Mouse (Mus musculus): ENCODE results near the gene Crtc3. TPM values are rescaled to one million over a fixed set of nuclear protein-coding genes. Genes with fewer than 3 reads are reported as not detected.

Crtc3 gene
- polyA plus RNA-seq (2012; ENCODE audit: insufficient read depth, insufficient read length, low replicate concordance, missing spikeins) = not detected in 2 replicates

- Histone ChIP-seq H3K27ac (ENCODE audit: insufficient read depth, low read depth, low read length) (peak within 1 kb of the TSS; percentile 98), H3K4me3 (ENCODE audit: insufficient read depth, low read depth, low read length) (peak within 1 kb of the TSS; percentile 71), H3K4me1 (ENCODE audit: control insufficient read depth, insufficient read depth, low read length) (peaks cover 22% of the 10 kb centered on the region)
- WGBS = under 1% methylated on average over 83 of the region's 83 CpGs
- TF ChIP-seq CTCF (IDR thresholded peaks at IDR 0.05; ENCODE audit: insufficient read depth, low read depth, low read length) (no peak), POLR2A (IDR thresholded peaks at IDR 0.05; ENCODE audit: insufficient read depth, low read depth, low read length) (peak; percentile 59)
These were observed at the start of gene Crtc3 for GRCm38 (mm10) chr7:80688556-80689220. Crtc3 (minus strand) TSS chr7:80688877.

- Histone ChIP-seq H3K4me1 (ENCODE audit: control insufficient read depth, insufficient read depth, low read length) (no peaks in the 10 kb centered on the region), H3K4me3 (ENCODE audit: insufficient read depth, low read depth, low read length) (no peak overlapping the region), H3K27ac (ENCODE audit: insufficient read depth, low read depth, low read length) (no peak overlapping the region)
- no peak for TF ChIP-seq POLR2A (IDR thresholded peaks at IDR 0.05; ENCODE audit: insufficient read depth, low read depth, low read length)
- TF ChIP-seq CTCF (IDR thresholded peaks at IDR 0.05; ENCODE audit: insufficient read depth, low read depth, low read length) = no peak
- WGBS = 92% methylated on average over 10 of the region's 10 CpGs
These were observed 47.5 kb upstream of the Crtc3 start for GRCm38 (mm10) chr7:80736199-80736598.

- H3K27ac ChIP-seq (ENCODE audit: insufficient read depth, low read depth, low read length) = no peak overlapping the region
- 78% methylated on average over 11 of the region's 11 CpGs for WGBS
- H3K4me3 ChIP-seq (ENCODE audit: insufficient read depth, low read depth, low read length) = no peak overlapping the region
- TF ChIP-seq CTCF (IDR thresholded peaks at IDR 0.05; ENCODE audit: insufficient read depth, low read depth, low read length) (no peak), POLR2A (IDR thresholded peaks at IDR 0.05; ENCODE audit: insufficient read depth, low read depth, low read length) (no peak)
- H3K4me1 ChIP-seq (ENCODE audit: control insufficient read depth, insufficient read depth, low read length) = peaks cover 2% of the 10 kb centered on the region; the same call in 1 of the 2 replicates
These were observed 44.3 kb upstream of the Crtc3 start for GRCm38 (mm10) chr7:80732986-80733385.

GRCm38 (mm10) chr7:80729662-80730061 is 41.0 kb upstream of the Crtc3 start:
- WGBS = 20% methylated on average over 8 of the region's 8 CpGs
- TF ChIP-seq POLR2A (IDR thresholded peaks at IDR 0.05; ENCODE audit: insufficient read depth, low read depth, low read length) (no peak), CTCF (IDR thresholded peaks at IDR 0.05; ENCODE audit: insufficient read depth, low read depth, low read length) (peak; percentile 57)
- Histone ChIP-seq H3K27ac (ENCODE audit: insufficient read depth, low read depth, low read length) (no peak overlapping the region), H3K4me3 (ENCODE audit: insufficient read depth, low read depth, low read length) (no peak overlapping the region), H3K4me1 (ENCODE audit: control insufficient read depth, insufficient read depth, low read length) (peaks cover 2% of the 10 kb centered on the region; the same call in 1 of the 2 replicates)

- 61% methylated on average over 9 of the region's 9 CpGs for WGBS
These were observed 32.4 kb upstream of the Crtc3 start for GRCm38 (mm10) chr7:80721041-80721440.

GRCm38 (mm10) chr7:80719582-80719981 is 30.9 kb upstream of the Crtc3 start:
- 97% methylated on average over 7 of the region's 7 CpGs for WGBS

More at GRCm38 (mm10) chr7:80721041-80721440, 32.4 kb upstream of the Crtc3 start:
- no peak overlapping the region for H3K27ac ChIP-seq (ENCODE audit: insufficient read depth, low read depth, low read length)
- TF ChIP-seq POLR2A (IDR thresholded peaks at IDR 0.05; ENCODE audit: insufficient read depth, low read depth, low read length) (no peak), CTCF (IDR thresholded peaks at IDR 0.05; ENCODE audit: insufficient read depth, low read depth, low read length) (no peak)
- H3K4me3 ChIP-seq (ENCODE audit: insufficient read depth, low read depth, low read length) = no peak overlapping the region
- no peaks in the 10 kb centered on the region for H3K4me1 ChIP-seq (ENCODE audit: control insufficient read depth, insufficient read depth, low read length)

GRCm38 (mm10) chr7:80719038-80719437 is 30.4 kb upstream of the Crtc3 start:
- WGBS = 94% methylated on average over 2 of the region's 2 CpGs
- TF ChIP-seq POLR2A (IDR thresholded peaks at IDR 0.05; ENCODE audit: insufficient read depth, low read depth, low read length) = no peak
- no peak for TF ChIP-seq CTCF (IDR thresholded peaks at IDR 0.05; ENCODE audit: insufficient read depth, low read depth, low read length)
- Histone ChIP-seq H3K4me3 (ENCODE audit: insufficient read depth, low read depth, low read length) (no peak overlapping the region), H3K27ac (ENCODE audit: insufficient read depth, low read depth, low read length) (no peak overlapping the region), H3K4me1 (ENCODE audit: control insufficient read depth, insufficient read depth, low read length) (peaks cover 7% of the 10 kb centered on the region)

More at GRCm38 (mm10) chr7:80719582-80719981, 30.9 kb upstream of the Crtc3 start:
- no peak overlapping the region for H3K4me3 ChIP-seq (ENCODE audit: insufficient read depth, low read depth, low read length)
- H3K4me1 ChIP-seq (ENCODE audit: control insufficient read depth, insufficient read depth, low read length) = peaks cover 7% of the 10 kb centered on the region
- H3K27ac ChIP-seq (ENCODE audit: insufficient read depth, low read depth, low read length) = no peak overlapping the region
- TF ChIP-seq CTCF (IDR thresholded peaks at IDR 0.05; ENCODE audit: insufficient read depth, low read depth, low read length) (no peak), POLR2A (IDR thresholded peaks at IDR 0.05; ENCODE audit: insufficient read depth, low read depth, low read length) (no peak)

GRCm38 (mm10) chr7:80718471-80718870 is 29.8 kb upstream of the Crtc3 start:
- no peak for TF ChIP-seq POLR2A (IDR thresholded peaks at IDR 0.05; ENCODE audit: insufficient read depth, low read depth, low read length)
- no peak for TF ChIP-seq CTCF (IDR thresholded peaks at IDR 0.05; ENCODE audit: insufficient read depth, low read depth, low read length)
- no peak overlapping the region for H3K27ac ChIP-seq (ENCODE audit: insufficient read depth, low read depth, low read length)
- peaks cover 7% of the 10 kb centered on the region for H3K4me1 ChIP-seq (ENCODE audit: control insufficient read depth, insufficient read depth, low read length)
- no peak overlapping the region for H3K4me3 ChIP-seq (ENCODE audit: insufficient read depth, low read depth, low read length)
- 76% methylated on average over 8 of the region's 8 CpGs for WGBS

- no peak overlapping the region for H3K4me3 ChIP-seq (ENCODE audit: insufficient read depth, low read depth, low read length)
- 90% methylated on average over 9 of the region's 9 CpGs for WGBS
- no peak for TF ChIP-seq CTCF (IDR thresholded peaks at IDR 0.05; ENCODE audit: insufficient read depth, low read depth, low read length)
- no peak for TF ChIP-seq POLR2A (IDR thresholded peaks at IDR 0.05; ENCODE audit: insufficient read depth, low read depth, low read length)
- H3K4me1 ChIP-seq (ENCODE audit: control insufficient read depth, insufficient read depth, low read length) = peaks cover 8% of the 10 kb centered on the region
- no peak overlapping the region for H3K27ac ChIP-seq (ENCODE audit: insufficient read depth, low read depth, low read length)
These were observed 28.1 kb upstream of the Crtc3 start for GRCm38 (mm10) chr7:80716758-80717157.

All from olfactory bulb, adult 2 months (tissue).